Mouse (Mus musculus): ENCODE results near the gene Ccr5.

- no peak for TF ChIP-seq CTCF (IDR thresholded peaks at IDR 0.05; ENCODE audit: low read depth, low read length)
- TF ChIP-seq POLR2A (IDR thresholded peaks at IDR 0.05; ENCODE audit: borderline replicate concordance, low read depth, low read length), result no peak
Observed at GRCm38 (mm10) chr9:124127412-124127811, 6.1 kb downstream of the Ccr5 start.

All from bone marrow macrophage, adult 2 months (primary cell).